Mouse (Mus musculus): ENCODE results near the gene Cfap74. TPM values are rescaled to one million over a fixed set of nuclear protein-coding genes. Genes with fewer than 3 reads are reported as not detected.

Gene Cfap74
- total and polyA plus RNA-seq, 3 experiments, result 0.39 to 1.0 TPM; not detected in 1

- TF ChIP-seq RCOR1 (IDR thresholded peaks at IDR 0.05; ENCODE audit: low read depth, low read length) (no peak), NELFE (IDR thresholded peaks at IDR 0.05; ENCODE audit: low read depth, low read length) (no peak), POLR2A (IDR thresholded peaks at IDR 0.05; ENCODE audit: control insufficient read depth in 1 of 2, insufficient read depth in 1 of 2, low read depth in 1 of 2, low read length in 2 of 2, poor library complexity in 1 of 2) (no peak), GATA1 (IDR thresholded peaks at IDR 0.05; ENCODE audit: low read depth, low read length) (no peak)
Measured at GRCm38 (mm10) chr4:155481381-155482124, 72.6 kb downstream of the Cfap74 start (continued).

DNA sequence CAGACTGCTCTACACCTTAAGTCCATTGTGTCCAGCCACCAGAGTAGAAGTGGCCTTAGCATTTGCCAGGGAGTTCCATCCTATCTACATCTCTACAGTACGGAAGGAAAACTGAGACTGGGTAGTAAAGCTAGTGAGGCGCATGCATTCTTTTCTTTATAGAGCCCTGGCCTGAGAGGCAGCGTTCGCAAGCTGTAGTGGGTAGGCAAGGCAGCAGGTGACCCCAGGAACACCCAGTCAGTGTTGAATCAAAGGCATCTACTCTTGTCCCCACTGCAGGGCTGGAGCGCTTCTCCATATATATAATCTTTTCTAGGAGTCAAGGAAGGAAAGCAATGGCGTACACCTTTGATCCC is 73.1 kb downstream of the Cfap74 start:
- Histone ChIP-seq H3K27ac (ENCODE audit: control insufficient read depth, low read depth, low read length) (no peak overlapping the region), H3K9ac (ENCODE audit: control insufficient read depth, low read depth, low read length, poor library complexity, severe bottlenecking) (no peak overlapping the region), H3K4me1 (ENCODE audit: control insufficient read depth in 1 of 2, insufficient read depth in 2 of 2, low read length in 2 of 2) (peaks cover 0 to 13% of the 10 kb centered on the region in 2 experiments; a peak in 2 of 4 replicates), H3K9me3 (replicated peaks; ENCODE audit: insufficient read depth, low read length) (no peaks in the 10 kb centered on the region), H3K79me2 (ENCODE audit: control insufficient read depth, insufficient read depth, low read length, poor library complexity) (no peaks in the 10 kb centered on the region), H3K27me3 (ENCODE audit: control insufficient read depth in 1 of 2, insufficient read depth in 2 of 2, low read length in 2 of 2) (no peaks in the 10 kb centered on the region), H3K36me3 (ENCODE audit: control insufficient read depth in 1 of 2, insufficient read depth in 2 of 2, low read length in 2 of 2) (no peaks in the 10 kb centered on the region; a peak in 2 of 4 replicates), H3K4me3 (ENCODE audit: control insufficient read depth in 1 of 2, insufficient read depth in 1 of 2, low read depth in 2 of 2, low read length in 2 of 2) (no peak overlapping the region)
- TF ChIP-seq BHLHE40 (IDR thresholded peaks at IDR 0.05; ENCODE audit: borderline replicate concordance, low read depth, low read length) (no peak), CTCF (IDR thresholded peaks at IDR 0.05 in 2 of 3, conservative IDR thresholded peaks at IDR 0.05 in 1 of 3; ENCODE audit: control insufficient read depth in 1 of 3, insufficient read depth in 1 of 3, low read depth in 2 of 3, low read length in 3 of 3, poor library complexity in 1 of 3, severe bottlenecking in 1 of 3) (no peak), ZMIZ1 (IDR thresholded peaks at IDR 0.05; ENCODE audit: low read depth, low read length) (no peak), ELF1 (IDR thresholded peaks at IDR 0.05; ENCODE audit: low read depth, low read length) (no peak), NRF1 (IDR thresholded peaks at IDR 0.05; ENCODE audit: insufficient read depth, low read depth, low read length, poor library complexity, severe bottlenecking) (no peak), SIN3A (IDR thresholded peaks at IDR 0.05; ENCODE audit: low read length) (no peak), E2F4 (IDR thresholded peaks at IDR 0.05; ENCODE audit: borderline replicate concordance, low read depth, low read length) (no peak)
- no peak for DNase-seq (ENCODE audit: low read depth, low spot score)

- Histone ChIP-seq H3K27me3 (ENCODE audit: control insufficient read depth in 1 of 2, insufficient read depth in 2 of 2, low read length in 2 of 2) (no peaks in the 10 kb centered on the region), H3K4me3 (ENCODE audit: control insufficient read depth in 1 of 2, insufficient read depth in 1 of 2, low read depth in 2 of 2, low read length in 2 of 2) (no peak overlapping the region), H3K27ac (ENCODE audit: control insufficient read depth, low read depth, low read length) (no peak overlapping the region), H3K36me3 (ENCODE audit: control insufficient read depth in 1 of 2, insufficient read depth in 2 of 2, low read length in 2 of 2) (peaks cover 0 to 8% of the 10 kb centered on the region in 2 experiments; a peak in 2 of 4 replicates), H3K4me1 (ENCODE audit: control insufficient read depth in 1 of 2, insufficient read depth in 2 of 2, low read length in 2 of 2) (peaks cover 2 to 21% of the 10 kb centered on the region in 2 experiments; a peak in 3 of 4 replicates), H3K9me3 (replicated peaks; ENCODE audit: insufficient read depth, low read length) (no peaks in the 10 kb centered on the region), H3K79me2 (ENCODE audit: control insufficient read depth, insufficient read depth, low read length, poor library complexity) (no peaks in the 10 kb centered on the region), H3K9ac (ENCODE audit: control insufficient read depth, low read depth, low read length, poor library complexity, severe bottlenecking) (peak overlapping the region; percentile 27; the same call in 1 of the 2 replicates)
- DNase-seq (ENCODE audit: low read depth, low spot score), result peak; percentile 24
- no peak for TF ChIP-seq MEF2A (IDR thresholded peaks at IDR 0.05; ENCODE audit: extremely low read depth, insufficient replicate concordance, low read depth, low read length, poor library complexity, severe bottlenecking)
- no peak for TF ChIP-seq GATA1 (IDR thresholded peaks at IDR 0.05; ENCODE audit: low read depth, low read length)
- TF ChIP-seq ZKSCAN1 (IDR thresholded peaks at IDR 0.05; ENCODE audit: low read depth, low read length), result no peak
- TF ChIP-seq MXI1 (IDR thresholded peaks at IDR 0.05; ENCODE audit: low read depth, low read length), result no peak
- no peak for TF ChIP-seq USF2 (IDR thresholded peaks at IDR 0.05; ENCODE audit: borderline replicate concordance in 1 of 2, insufficient read depth in 1 of 2, low read depth in 1 of 2, low read length in 2 of 2)
- TF ChIP-seq E2F4 (IDR thresholded peaks at IDR 0.05; ENCODE audit: borderline replicate concordance, low read depth, low read length), result no peak
- no peak for TF ChIP-seq MAZ (IDR thresholded peaks at IDR 0.05; ENCODE audit: low read depth, low read length)
Measured at GRCm38 (mm10) chr4:155482733-155483540, 73.9 kb downstream of the Cfap74 start.
